Mouse (Mus musculus) cerebral cortex, adult 2 months (tissue): ENCODE results near the gene Mid1.

ENCODE experiments used
- WGBS: fragments of 180-500 bp; shearing (Covaris S2); methylation state at CpG from one replicate; pipeline ENCODE4 v1.1.7; 2018; 5-methylcytosine and 5-hydroxymethylcytosine counted together

The Mid1 gene

GRCm38 (mm10) chrX:169685131-169685530 lies at the start of gene Mid1:
Gene Mid1 (plus strand): TSS chrX:169685199.
- 16% methylated on average over 10 of the region's 10 CpGs for WGBS

- WGBS: 63% methylated on average over 4 of the region's 4 CpGs
Measured at GRCm38 (mm10) chrX:169676313-169676712, 8.7 kb upstream of the Mid1 start.

GRCm38 (mm10) chrX:169685731-169686130 lies 732 bp downstream of the Mid1 start:
- 29% methylated on average over 8 of the region's 8 CpGs for WGBS

GRCm38 (mm10) chrX:169691217-169691616 lies 6.2 kb downstream of the Mid1 start:
- 51% methylated on average over 2 of the region's 2 CpGs for WGBS

- 58% methylated on average over 2 of the region's 2 CpGs for WGBS
Measured at GRCm38 (mm10) chrX:169691675-169692074, 6.7 kb downstream of the Mid1 start.

- WGBS: 71% methylated on average over 6 of the region's 6 CpGs
Measured at GRCm38 (mm10) chrX:169692225-169692909, 7.4 kb downstream of the Mid1 start.

GRCm38 (mm10) chrX:169704016-169704602 lies 19.1 kb downstream of the Mid1 start:
- 82% methylated on average over 2 of the region's 2 CpGs for WGBS

- 79% methylated on average over 1 of the region's 1 CpGs for WGBS
Measured at GRCm38 (mm10) chrX:169723511-169723910, 38.5 kb downstream of the Mid1 start.

GRCm38 (mm10) chrX:169735387-169735969 lies 50.5 kb downstream of the Mid1 start:
- WGBS: 53% methylated on average over 3 of the region's 3 CpGs

GRCm38 (mm10) chrX:169758001-169758400 lies 73.0 kb downstream of the Mid1 start:
- 90% methylated on average over 3 of the region's 3 CpGs for WGBS

- 93% methylated on average over 3 of the region's 3 CpGs for WGBS
Measured at GRCm38 (mm10) chrX:169779535-169779934, 94.5 kb downstream of the Mid1 start, which contains the start of gene 4933400A11Rik. Gene 4933400A11Rik (minus strand): TSS chrX:169779635.

- WGBS: 88% methylated on average over 5 of the region's 5 CpGs
Measured at GRCm38 (mm10) chrX:169789702-169790101, 104.7 kb downstream of the Mid1 start.

- 64% methylated on average over 1 of the region's 1 CpGs for WGBS
Measured at GRCm38 (mm10) chrX:169792879-169793278, 107.9 kb downstream of the Mid1 start.

GRCm38 (mm10) chrX:169794421-169794820 lies 109.4 kb downstream of the Mid1 start:
- WGBS: 72% methylated on average over 4 of the region's 4 CpGs

- WGBS: 48% methylated on average over 7 of the region's 7 CpGs
Measured at GRCm38 (mm10) chrX:169794831-169795311, 109.9 kb downstream of the Mid1 start.

GRCm38 (mm10) chrX:169797148-169797547 lies 112.1 kb downstream of the Mid1 start:
- 36% methylated on average over 3 of the region's 3 CpGs for WGBS

GRCm38 (mm10) chrX:169798987-169799680 lies 114.1 kb downstream of the Mid1 start:
- WGBS: 3% methylated on average over 11 of the region's 11 CpGs

GRCm38 (mm10) chrX:169800238-169800637 lies 115.2 kb downstream of the Mid1 start:
- WGBS: 67% methylated on average over 4 of the region's 4 CpGs

- 59% methylated on average over 5 of the region's 5 CpGs for WGBS
Measured at GRCm38 (mm10) chrX:169805791-169806190, 120.8 kb downstream of the Mid1 start.

- 90% methylated on average over 3 of the region's 3 CpGs for WGBS
Measured at GRCm38 (mm10) chrX:169807744-169808143, 122.7 kb downstream of the Mid1 start.

- WGBS: 50% methylated on average over 5 of the region's 5 CpGs
Measured at GRCm38 (mm10) chrX:169811318-169811717, 126.3 kb downstream of the Mid1 start.

GRCm38 (mm10) chrX:169811783-169812182 lies 126.8 kb downstream of the Mid1 start:
- WGBS: 97% methylated on average over 2 of the region's 2 CpGs
